Mouse (Mus musculus): ENCODE results near the gene Fscn1. TPM values are rescaled to one million over a fixed set of nuclear protein-coding genes. Genes with fewer than 3 reads are reported as not detected.

Fscn1 gene
- polyA plus RNA-seq, 1 experiment = 1.3 TPM

DNA sequence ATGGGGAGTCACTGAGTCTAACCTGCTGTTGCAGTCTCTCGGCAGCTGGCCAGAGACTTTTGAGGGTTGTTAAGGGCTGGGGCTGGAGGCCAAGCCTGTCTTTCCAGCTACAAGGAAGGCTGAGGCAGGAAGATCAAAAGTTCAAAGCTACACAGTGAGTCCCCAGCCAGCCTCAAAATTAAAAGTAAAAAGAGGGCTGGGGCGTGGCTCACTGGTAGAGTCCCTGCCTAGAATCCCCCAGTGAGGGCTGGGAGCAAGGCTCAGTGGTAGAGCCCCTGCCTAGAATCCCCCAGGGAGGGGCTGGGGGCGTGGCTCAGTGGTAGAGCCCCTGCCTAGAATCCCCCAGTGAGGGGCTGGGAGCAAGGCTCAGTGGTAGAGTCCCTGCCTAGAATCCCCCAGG, 36.4 kb upstream of the Fscn1 start:
- H3K4me1 ChIP-seq = peaks cover 89% of the 10 kb centered on the region
- TF ChIP-seq FLI1 (IDR thresholded peaks at IDR 0.05; ENCODE audit: low read length) = no peak
- TF ChIP-seq GATA1 (IDR thresholded peaks at IDR 0.05; ENCODE audit: borderline replicate concordance, low read length) = no peak
- no peaks in the 10 kb centered on the region for H3K9me3 ChIP-seq
- H3K27me3 ChIP-seq (replicated peaks) = no peaks in the 10 kb centered on the region
- H3K4me3 ChIP-seq (replicated peaks) = no peak overlapping the region
- H3K36me3 ChIP-seq (replicated peaks; ENCODE audit: low read length) = no peaks in the 10 kb centered on the region

DNA sequence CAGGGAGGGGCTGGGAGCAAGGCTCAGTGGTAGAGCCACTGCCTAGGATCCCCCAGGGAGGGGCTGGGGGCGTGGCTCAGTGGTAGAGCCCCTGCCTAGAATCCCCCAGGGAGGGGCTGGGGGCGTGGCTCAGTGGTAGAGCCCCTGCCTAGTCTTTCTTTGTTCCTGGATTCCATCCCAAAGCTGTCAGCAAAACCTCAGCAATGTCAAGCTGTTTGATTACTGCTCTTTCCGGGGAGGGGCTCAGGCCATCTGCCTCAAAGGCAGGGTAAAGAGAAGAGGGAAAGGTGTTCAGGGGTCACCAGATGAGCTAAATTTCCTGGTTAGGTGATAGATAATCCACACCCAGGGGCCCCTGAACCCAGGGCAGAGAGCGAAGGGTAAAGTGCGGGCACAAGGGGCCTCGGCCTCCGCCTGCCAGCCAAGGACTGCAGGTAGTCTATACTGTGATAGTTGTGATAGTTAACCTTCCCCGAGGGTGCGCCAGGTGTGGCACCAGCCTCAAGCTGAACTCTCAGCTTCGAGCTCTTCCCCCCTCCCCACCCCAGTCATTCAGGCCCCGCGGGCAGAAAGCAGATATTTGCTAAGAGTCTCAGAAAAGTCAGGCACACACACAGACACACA, 35.7 kb upstream of the Fscn1 start:
- H3K4me1 ChIP-seq = peaks cover 91% of the 10 kb centered on the region
- H3K27me3 ChIP-seq (replicated peaks) = no peaks in the 10 kb centered on the region
- TF ChIP-seq GATA1 (IDR thresholded peaks at IDR 0.05; ENCODE audit: borderline replicate concordance, low read length) (no peak), FLI1 (IDR thresholded peaks at IDR 0.05; ENCODE audit: low read length) (no peak)
- H3K9me3 ChIP-seq = no peaks in the 10 kb centered on the region
- no peak overlapping the region for H3K4me3 ChIP-seq (replicated peaks)
- no peaks in the 10 kb centered on the region for H3K36me3 ChIP-seq (replicated peaks; ENCODE audit: low read length)

DNA sequence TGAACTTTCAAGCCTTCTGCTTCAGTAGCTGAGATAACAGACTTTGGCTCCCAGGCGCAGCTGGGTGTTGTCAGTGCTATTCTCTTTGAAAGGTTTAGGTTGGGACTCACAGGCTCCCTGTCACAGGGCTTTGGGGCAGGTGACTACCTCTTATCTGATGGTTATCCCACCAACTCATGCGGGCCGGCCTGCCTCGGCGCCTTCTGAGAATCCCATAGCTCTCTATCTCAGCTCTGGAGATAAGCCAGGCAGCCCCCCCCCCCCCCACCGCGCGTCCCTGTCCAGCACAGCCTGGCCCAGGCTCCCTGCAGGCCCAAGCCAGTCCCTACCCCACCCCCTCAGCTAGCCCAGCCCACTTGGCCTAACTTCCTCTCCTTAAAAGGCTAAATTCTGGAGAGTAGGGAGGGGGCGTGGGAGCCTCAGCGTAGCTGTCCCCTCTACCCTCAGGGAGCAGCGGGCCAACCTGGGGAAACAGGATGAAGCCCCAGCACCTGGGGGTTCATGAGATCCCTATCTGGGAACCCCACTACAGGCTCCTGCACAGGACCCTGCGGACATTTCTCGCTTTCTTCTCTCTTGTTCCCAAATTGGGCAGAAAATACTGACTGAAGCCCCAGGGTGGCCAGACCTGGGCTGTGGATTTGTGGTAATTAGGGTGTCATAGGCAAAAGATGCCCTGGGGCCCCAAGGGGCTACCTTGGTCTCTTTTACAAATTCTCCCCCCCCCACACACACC, 33.8 kb upstream of the Fscn1 start:
- peak overlapping the region; percentile 74 for H3K4me3 ChIP-seq (replicated peaks)
- peaks cover 90% of the 10 kb centered on the region for H3K4me1 ChIP-seq

DNA sequence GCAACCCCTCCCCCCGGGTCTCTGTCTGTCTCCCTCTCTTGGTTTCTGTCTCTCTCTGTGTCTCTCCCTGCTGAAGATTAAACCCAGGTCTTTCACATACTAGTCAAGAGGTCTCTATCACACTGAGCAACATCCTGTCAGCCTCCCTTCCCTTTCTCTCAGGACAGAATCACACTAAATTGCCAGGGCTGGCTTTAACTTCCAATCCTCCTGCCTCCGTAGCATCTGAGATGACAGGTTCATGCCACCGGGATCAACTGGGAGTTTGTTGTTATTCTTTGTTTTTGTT, 33.3 kb upstream of the Fscn1 start:
- H3K4me3 ChIP-seq (replicated peaks) = peak overlapping the region; percentile 59
- no peaks in the 10 kb centered on the region for H3K27me3 ChIP-seq (replicated peaks)
- H3K36me3 ChIP-seq (replicated peaks; ENCODE audit: low read length) = no peaks in the 10 kb centered on the region
- H3K9me3 ChIP-seq = no peaks in the 10 kb centered on the region
- H3K4me1 ChIP-seq = peaks cover 90% of the 10 kb centered on the region
- TF ChIP-seq FLI1 (IDR thresholded peaks at IDR 0.05; ENCODE audit: low read length) = no peak
- no peak for TF ChIP-seq GATA1 (IDR thresholded peaks at IDR 0.05; ENCODE audit: borderline replicate concordance, low read length)

More for the DNA sequence above, 33.8 kb upstream of the Fscn1 start:
- H3K36me3 ChIP-seq (replicated peaks; ENCODE audit: low read length) = no peaks in the 10 kb centered on the region
- no peak for TF ChIP-seq GATA1 (IDR thresholded peaks at IDR 0.05; ENCODE audit: borderline replicate concordance, low read length)
- no peak for TF ChIP-seq FLI1 (IDR thresholded peaks at IDR 0.05; ENCODE audit: low read length)
- no peaks in the 10 kb centered on the region for H3K9me3 ChIP-seq
- H3K27me3 ChIP-seq (replicated peaks) = no peaks in the 10 kb centered on the region

DNA sequence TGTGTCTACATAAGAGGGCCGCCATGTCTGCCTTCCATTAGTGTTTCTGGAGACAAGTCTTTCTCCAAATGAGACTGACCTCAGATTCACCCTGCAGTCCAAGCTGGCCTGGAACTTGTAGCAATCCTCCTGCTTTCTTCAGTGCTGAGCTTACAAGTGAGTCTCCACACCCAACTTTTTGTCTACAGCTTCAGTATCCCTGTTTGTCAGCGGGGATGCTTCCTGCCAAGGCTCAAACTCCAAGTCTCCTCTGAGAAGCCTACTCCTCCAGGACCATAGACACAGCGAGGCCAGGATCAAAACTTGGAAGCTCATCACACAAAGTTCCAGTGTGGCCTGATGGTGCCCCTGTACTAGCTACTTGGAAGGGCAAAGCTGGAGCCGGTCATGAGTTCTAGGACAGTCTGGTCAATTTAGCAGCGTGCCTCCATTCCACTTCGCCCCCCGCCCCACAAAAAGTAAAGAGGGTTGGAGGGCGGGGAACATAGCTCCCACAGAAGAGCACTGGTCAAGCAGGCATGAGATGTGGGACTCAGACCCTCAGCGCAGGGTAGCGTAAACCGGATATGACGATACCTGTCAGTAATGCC, 32.7 kb upstream of the Fscn1 start:
- Histone ChIP-seq H3K4me1 (peaks cover 90% of the 10 kb centered on the region), H3K27me3 (replicated peaks) (no peaks in the 10 kb centered on the region), H3K4me3 (replicated peaks) (peak overlapping the region; percentile 7), H3K36me3 (replicated peaks; ENCODE audit: low read length) (no peaks in the 10 kb centered on the region), H3K9me3 (no peaks in the 10 kb centered on the region)
- TF ChIP-seq GATA1 (IDR thresholded peaks at IDR 0.05; ENCODE audit: borderline replicate concordance, low read length) (no peak), FLI1 (IDR thresholded peaks at IDR 0.05; ENCODE audit: low read length) (no peak)

DNA sequence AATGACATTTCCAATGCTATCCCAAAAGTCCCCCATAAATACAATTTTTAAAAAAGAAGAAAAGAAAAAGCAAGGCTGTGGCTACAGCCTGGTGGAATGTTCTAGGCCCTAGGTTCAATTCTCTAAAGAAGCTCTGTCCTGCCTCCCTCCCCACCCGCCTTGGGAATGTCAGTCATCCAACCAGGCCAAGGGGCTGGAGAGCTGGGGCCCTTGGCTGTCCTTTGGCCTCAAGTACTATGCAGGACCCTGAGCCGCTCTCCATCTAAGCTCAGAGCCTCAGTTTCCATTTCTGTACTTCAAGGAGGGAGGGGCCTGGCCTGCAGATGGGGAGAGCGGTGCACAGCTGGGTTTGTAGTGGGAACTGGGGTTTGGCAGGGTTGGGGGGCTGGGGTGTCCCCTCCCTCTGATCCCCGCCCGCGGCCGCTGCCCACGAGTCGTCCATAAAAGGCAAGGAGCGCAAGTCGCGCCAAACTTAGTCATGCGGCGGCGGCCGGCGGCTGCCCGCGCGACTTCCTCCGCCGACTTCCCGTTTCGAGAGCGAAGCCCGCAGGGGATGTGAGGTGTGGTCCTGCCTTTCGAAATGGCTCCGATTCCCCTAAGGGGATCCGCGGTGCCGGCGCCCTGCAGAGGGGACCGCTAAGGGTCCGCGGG, 31.3 kb upstream of the Fscn1 start:
- no peaks in the 10 kb centered on the region for H3K9me3 ChIP-seq
- H3K36me3 ChIP-seq (replicated peaks; ENCODE audit: low read length) = no peaks in the 10 kb centered on the region
- H3K4me1 ChIP-seq = peaks cover 92% of the 10 kb centered on the region
- no peaks in the 10 kb centered on the region for H3K27me3 ChIP-seq (replicated peaks)
- TF ChIP-seq GATA1 (IDR thresholded peaks at IDR 0.05; ENCODE audit: borderline replicate concordance, low read length) (no peak), FLI1 (IDR thresholded peaks at IDR 0.05; ENCODE audit: low read length) (no peak)
- peak overlapping the region; percentile 94 for H3K4me3 ChIP-seq (replicated peaks)

DNA sequence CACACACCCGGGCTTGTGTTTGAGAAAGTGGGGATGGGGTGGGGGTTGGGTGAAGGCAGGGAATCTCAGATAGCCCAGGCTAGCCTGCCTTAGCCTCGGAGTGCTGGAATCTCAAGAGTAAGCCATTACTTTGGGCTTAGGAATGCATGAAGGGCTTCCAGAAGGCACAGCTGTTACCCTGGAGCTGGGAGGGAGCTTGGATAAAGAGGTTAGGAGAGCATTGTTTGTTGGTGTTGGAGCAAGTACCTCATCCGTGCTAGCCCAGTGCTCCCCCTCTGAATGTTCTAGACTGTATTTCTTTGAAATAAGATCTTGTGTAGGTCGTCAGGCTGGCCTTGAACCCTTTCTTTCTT, 30.8 kb upstream of the Fscn1 start:
- TF ChIP-seq GATA1 (IDR thresholded peaks at IDR 0.05; ENCODE audit: borderline replicate concordance, low read length) (no peak), FLI1 (IDR thresholded peaks at IDR 0.05; ENCODE audit: low read length) (no peak)
- H3K4me3 ChIP-seq (replicated peaks) = peak overlapping the region; percentile 94
- H3K36me3 ChIP-seq (replicated peaks; ENCODE audit: low read length) = no peaks in the 10 kb centered on the region
- no peaks in the 10 kb centered on the region for H3K27me3 ChIP-seq (replicated peaks)
- H3K9me3 ChIP-seq = no peaks in the 10 kb centered on the region
- H3K4me1 ChIP-seq = peaks cover 88% of the 10 kb centered on the region

DNA sequence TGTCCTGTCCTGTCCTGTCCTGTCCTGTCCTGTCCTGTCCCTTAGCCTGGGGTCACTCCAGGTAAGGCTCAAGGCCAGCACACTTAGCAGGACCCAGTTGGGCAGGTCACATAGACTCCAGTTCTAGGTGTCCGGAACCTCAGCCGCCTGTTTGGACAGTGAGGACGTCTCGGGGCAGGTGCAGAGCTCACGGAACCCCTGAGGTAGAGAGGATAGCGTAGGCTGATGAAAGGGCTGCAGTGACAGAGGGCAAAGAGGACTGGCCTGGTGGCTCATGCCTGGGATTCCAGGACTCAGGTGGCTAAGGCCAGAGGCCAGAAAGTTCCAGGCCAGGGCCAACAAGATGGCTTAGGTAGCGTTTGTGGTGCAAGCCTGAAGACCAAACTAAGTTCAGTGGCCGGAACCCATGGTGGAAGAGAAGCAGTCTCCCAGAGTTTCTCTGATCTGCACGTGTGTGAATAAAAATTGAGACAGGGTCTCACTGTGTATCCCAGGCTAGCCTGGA, 28.9 kb upstream of the Fscn1 start:
- Histone ChIP-seq H3K4me1 (peaks cover 84% of the 10 kb centered on the region), H3K36me3 (replicated peaks; ENCODE audit: low read length) (no peaks in the 10 kb centered on the region), H3K4me3 (replicated peaks) (peak overlapping the region; percentile 90), H3K9me3 (no peaks in the 10 kb centered on the region), H3K27me3 (replicated peaks) (no peaks in the 10 kb centered on the region)
- TF ChIP-seq GATA1 (IDR thresholded peaks at IDR 0.05; ENCODE audit: borderline replicate concordance, low read length) = no peak
- no peak for TF ChIP-seq FLI1 (IDR thresholded peaks at IDR 0.05; ENCODE audit: low read length)

DNA sequence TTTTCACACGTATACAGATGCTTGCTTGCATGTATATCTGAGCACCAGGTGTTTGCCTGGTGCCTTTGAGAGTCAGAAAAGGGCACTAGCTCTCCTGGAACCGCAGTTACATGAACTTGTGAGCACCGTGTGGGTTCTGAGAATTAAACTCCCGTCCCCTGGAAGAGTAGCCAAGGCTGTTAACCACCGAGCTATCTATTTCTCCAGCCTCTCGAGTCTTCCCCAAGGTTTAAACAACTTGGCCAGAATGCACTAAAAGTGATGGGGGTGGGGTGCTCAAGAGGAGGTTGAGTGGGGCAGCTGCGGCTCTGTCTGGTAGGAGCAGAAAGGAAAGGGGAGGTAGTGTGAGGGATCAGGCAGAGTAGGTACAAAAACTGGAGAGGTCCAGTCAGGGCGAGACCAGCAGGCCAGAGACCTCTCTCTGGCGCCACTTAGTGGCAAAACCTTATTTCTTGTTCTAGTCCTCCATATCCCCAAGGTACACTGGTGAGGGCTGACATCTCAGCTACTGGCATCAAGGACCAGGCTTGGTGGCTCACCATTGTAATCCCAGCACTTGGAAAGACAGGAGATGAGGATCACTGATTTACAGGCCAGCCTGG, 28.0 kb upstream of the Fscn1 start:
- no peak for TF ChIP-seq GATA1 (IDR thresholded peaks at IDR 0.05; ENCODE audit: borderline replicate concordance, low read length)
- no peak for TF ChIP-seq FLI1 (IDR thresholded peaks at IDR 0.05; ENCODE audit: low read length)
- Histone ChIP-seq H3K27me3 (replicated peaks) (no peaks in the 10 kb centered on the region), H3K4me3 (replicated peaks) (peak overlapping the region; percentile 90), H3K9me3 (no peaks in the 10 kb centered on the region), H3K36me3 (replicated peaks; ENCODE audit: low read length) (no peaks in the 10 kb centered on the region), H3K4me1 (peaks cover 84% of the 10 kb centered on the region)

All from megakaryocyte, embryonic 14.5 days (primary cell).